Mouse (Mus musculus) lung, postnatal 0 days (tissue): ENCODE results near the gene Snrpa. TPM values are rescaled to one million over a fixed set of nuclear protein-coding genes. Genes with fewer than 3 reads are reported as not detected.

Experiments
- ATAC-seq: fragments of 200-750 bp; cut with Nextera tagmentation; 2 replicates; pipeline ENCODE4 v1.8.0; 2017; ENCODE audit warnings: moderate library complexity
- DNase-seq: peaks from one replicate; pipeline ENCODE4 v3.0.0-alpha.2; 2016; ENCODE audit warnings: low spot score
- H3K27ac ChIP-seq: fragments of 300-500 bp; sonication (generic); 2 replicates; pipeline ENCODE4 v1.5.1; 2014; ENCODE audit warnings: antibody characterized with exemption, mild to moderate bottlenecking, low read length, mixed read lengths
- H3K27me3 ChIP-seq: fragments of 300-500 bp; sonication (generic); replicated peaks from 2 replicates; pipeline ENCODE4 v1.6.1; 2014; ENCODE audit warnings: low read length, mixed read lengths; ENCODE audit not compliant: insufficient read depth
- H3K36me3 ChIP-seq: fragments of 300-500 bp; sonication (generic); 2 replicates; pipeline ENCODE4 v1.6.1; 2014; ENCODE audit warnings: low read length, mixed read lengths; ENCODE audit not compliant: insufficient read depth
- H3K4me1 ChIP-seq: fragments of 300-500 bp; sonication (generic); 2 replicates; pipeline ENCODE4 v1.6.1; 2014; ENCODE audit warnings: antibody characterized with exemption, low read depth, low read length, mixed read lengths; ENCODE audit not compliant: insufficient read depth
- H3K4me2 ChIP-seq: fragments of 300-500 bp; sonication (generic); replicated peaks from 2 replicates; pipeline ENCODE4 v1.6.1; 2014; ENCODE audit warnings: low read depth, mild to moderate bottlenecking, low read length, moderate library complexity, mixed read lengths
- H3K4me3 ChIP-seq: fragments of 300-500 bp; sonication (generic); 2 replicates; pipeline ENCODE4 v1.5.1; 2014; ENCODE audit warnings: low read depth, low read length
- H3K9ac ChIP-seq: fragments of 300-500 bp; sonication (generic); replicated peaks from 2 replicates; pipeline ENCODE4 v1.6.1; 2014; ENCODE audit warnings: low read depth, mild to moderate bottlenecking
- H3K9me3 ChIP-seq: fragments of 300-500 bp; sonication (generic); 2 replicates; pipeline ENCODE4 v1.6.1; 2016; ENCODE audit warnings: low read length, mixed read lengths
- CTCF ChIP-seq: IDR thresholded peaks from 2 replicates; pipeline ENCODE4 v1.5.1; 2016; ENCODE audit warnings: antibody characterized with exemption, mild to moderate bottlenecking
- EP300 ChIP-seq: IDR thresholded peaks from 2 replicates; pipeline ENCODE4 v1.6.1; 2016; ENCODE audit warnings: antibody characterized with exemption, mild to moderate bottlenecking, control low read depth
- WGBS: fragments of 180-500 bp; shearing (Covaris S2); extraction: QIAGEN DNeasy Blood & Tissue Kit; methylation state at CpG from one replicate; pipeline ENCODE4 v1.1.7; 2014; 5-methylcytosine and 5-hydroxymethylcytosine counted together
- polyA plus RNA-seq: library from polyadenylated mRNA; unstranded; fragments of >200 nt; fragmentation: Nextera tagmentation; extraction: Ambion mirVana; gene quantifications from 2 replicates; pipeline ENCODE4 v1.2.1, GENCODE M21; 2015

Snrpa gene
- polyA plus RNA-seq, 1 experiment from 2014 or later, result 75.8 TPM

- DNase-seq (peak; percentile 23), ATAC-seq (no peak)
- H3K9me3 ChIP-seq, result no peaks in the 10 kb centered on the region
- peak overlapping the region; percentile 82 for H3K4me2 ChIP-seq
- H3K4me3 ChIP-seq, result peak overlapping the region; percentile 72
- H3K27ac ChIP-seq, result peak overlapping the region; percentile 92
- no peaks in the 10 kb centered on the region for H3K36me3 ChIP-seq
- TF ChIP-seq CTCF (no peak), EP300 (no peak)
- H3K4me1 ChIP-seq, result peaks cover 30% of the 10 kb centered on the region
- 3% methylated on average over 10 of the region's 10 CpGs for WGBS
- H3K27me3 ChIP-seq, result no peaks in the 10 kb centered on the region
- peak overlapping the region; percentile 85 for H3K9ac ChIP-seq
Observed at GRCm38 (mm10) chr7:27227676-27228075, 31.6 kb upstream of the Snrpa start.

GRCm38 (mm10) chr7:27227276-27227675 lies 31.2 kb upstream of the Snrpa start:
- H3K4me1 ChIP-seq, result peaks cover 30% of the 10 kb centered on the region
- H3K36me3 ChIP-seq, result no peaks in the 10 kb centered on the region
- WGBS, result 21% methylated on average over 9 of the region's 9 CpGs
- H3K4me2 ChIP-seq, result peak overlapping the region; percentile 82
- no peaks in the 10 kb centered on the region for H3K27me3 ChIP-seq
- DNase-seq (no peak), ATAC-seq (no peak)
- TF ChIP-seq EP300, result no peak
- no peak for TF ChIP-seq CTCF
- H3K9me3 ChIP-seq, result no peaks in the 10 kb centered on the region
- peak overlapping the region; percentile 92; the same call in 1 of the 2 replicates for H3K27ac ChIP-seq
- H3K4me3 ChIP-seq, result peak overlapping the region; percentile 72
- H3K9ac ChIP-seq, result peak overlapping the region; percentile 85

GRCm38 (mm10) chr7:27224877-27225575 lies 29.0 kb upstream of the Snrpa start:
- H3K4me2 ChIP-seq, result peak overlapping the region; percentile 20
- ATAC-seq (no peak), DNase-seq (no peak)
- WGBS, result 63% methylated on average over 11 of the region's 11 CpGs
- H3K27ac ChIP-seq, result no peak overlapping the region
- H3K4me3 ChIP-seq, result no peak overlapping the region
- no peaks in the 10 kb centered on the region for H3K27me3 ChIP-seq
- H3K4me1 ChIP-seq, result peaks cover 30% of the 10 kb centered on the region
- H3K36me3 ChIP-seq, result no peaks in the 10 kb centered on the region
- H3K9ac ChIP-seq, result 0 out of 2 replicates have a peak overlapping the region, but pooled peaks have one; percentile 5
- TF ChIP-seq EP300, result no peak
- TF ChIP-seq CTCF, result no peak
- H3K9me3 ChIP-seq, result no peaks in the 10 kb centered on the region

GRCm38 (mm10) chr7:27222538-27222937 lies 26.5 kb upstream of the Snrpa start:
- ATAC-seq, result no peak
- no peak overlapping the region for H3K27ac ChIP-seq
- peaks cover 27% of the 10 kb centered on the region for H3K4me1 ChIP-seq
- WGBS, result 78% methylated on average over 1 of the region's 1 CpGs
- no peaks in the 10 kb centered on the region for H3K27me3 ChIP-seq
- TF ChIP-seq EP300, result no peak
- TF ChIP-seq CTCF, result no peak
- DNase-seq, result no peak
- H3K36me3 ChIP-seq, result peaks cover 6% of the 10 kb centered on the region
- H3K4me2 ChIP-seq, result no peak overlapping the region
- H3K9me3 ChIP-seq, result no peaks in the 10 kb centered on the region
- no peak overlapping the region for H3K9ac ChIP-seq
- no peak overlapping the region for H3K4me3 ChIP-seq

GRCm38 (mm10) chr7:27221939-27222338 lies 25.9 kb upstream of the Snrpa start:
- Histone ChIP-seq H3K9me3 (no peaks in the 10 kb centered on the region), H3K4me2 (no peak overlapping the region), H3K4me1 (peaks cover 21% of the 10 kb centered on the region), H3K36me3 (peaks cover 9% of the 10 kb centered on the region), H3K27ac (no peak overlapping the region), H3K4me3 (no peak overlapping the region), H3K27me3 (no peaks in the 10 kb centered on the region), H3K9ac (no peak overlapping the region)
- DNase-seq (no peak), ATAC-seq (no peak)
- no peak for TF ChIP-seq EP300
- no peak for TF ChIP-seq CTCF
- WGBS, result 68% methylated on average over 6 of the region's 6 CpGs

- no peak overlapping the region for H3K4me3 ChIP-seq
- 84% methylated on average over 11 of the region's 11 CpGs for WGBS
- no peaks in the 10 kb centered on the region for H3K27me3 ChIP-seq
- no peak for DNase-seq
- H3K9ac ChIP-seq, result no peak overlapping the region
- ATAC-seq, result no peak
- peaks cover 5% of the 10 kb centered on the region; the same call in 1 of the 2 replicates for H3K4me1 ChIP-seq
- no peak for TF ChIP-seq EP300
- no peak for TF ChIP-seq CTCF
- H3K9me3 ChIP-seq, result no peaks in the 10 kb centered on the region
- peaks cover 23% of the 10 kb centered on the region for H3K36me3 ChIP-seq
- no peak overlapping the region for H3K27ac ChIP-seq
- H3K4me2 ChIP-seq, result no peak overlapping the region
Observed at GRCm38 (mm10) chr7:27219937-27220336, 23.9 kb upstream of the Snrpa start.
